Mouse (Mus musculus) thymus, postnatal 25 days (tissue): ENCODE measurements around the gene Tnfsf8.

Experiments
- DNase-seq: peaks from one replicate; pipeline ENCODE4 v3.0.0; 2022

Gene Tnfsf8

DNA sequence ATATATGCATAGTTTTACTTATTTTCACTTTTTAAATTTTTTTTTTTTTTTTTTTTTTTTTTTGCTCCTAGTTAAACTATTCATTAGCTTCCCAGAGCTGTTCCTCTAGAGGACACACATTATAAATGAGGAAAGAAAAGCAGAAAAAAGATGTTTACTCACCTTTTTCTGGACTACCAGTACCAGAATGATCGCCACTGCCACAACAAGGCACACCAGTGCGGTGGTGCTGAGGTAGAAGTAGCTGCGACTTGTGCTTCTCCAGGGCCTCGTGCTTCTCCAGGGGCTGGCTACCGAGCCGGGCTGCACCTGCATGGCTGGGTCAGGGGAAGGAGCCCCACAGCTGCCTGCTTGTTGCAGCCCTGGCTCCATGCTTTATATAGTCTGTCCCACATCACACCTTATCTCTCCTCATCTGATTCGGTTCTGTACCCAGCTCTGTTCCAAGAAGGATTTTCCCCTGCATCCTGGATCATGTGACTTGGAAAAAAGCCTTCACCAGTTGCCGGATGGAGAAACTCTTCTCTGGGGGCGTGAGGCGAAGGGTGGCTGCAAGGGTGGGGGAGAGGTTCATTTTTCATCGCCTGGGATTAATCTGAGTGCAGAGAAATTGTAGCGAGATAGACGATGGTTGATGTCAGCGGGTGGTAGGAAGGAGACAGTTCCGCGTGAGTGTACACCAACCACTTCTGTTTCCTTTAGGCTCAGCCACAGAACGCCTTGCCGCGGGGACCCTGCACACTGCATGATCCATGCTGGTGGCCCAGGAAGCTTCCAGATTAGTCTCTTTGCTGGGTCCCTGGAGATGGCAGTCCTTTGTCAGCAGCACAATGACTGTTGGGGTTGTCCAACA lies at the start of gene Tnfsf8:
Gene Tnfsf8 (minus strand): TSS at position 660 of the 853 bp plus-strand sequence.
- DNase-seq = peak; percentile 73

DNA sequence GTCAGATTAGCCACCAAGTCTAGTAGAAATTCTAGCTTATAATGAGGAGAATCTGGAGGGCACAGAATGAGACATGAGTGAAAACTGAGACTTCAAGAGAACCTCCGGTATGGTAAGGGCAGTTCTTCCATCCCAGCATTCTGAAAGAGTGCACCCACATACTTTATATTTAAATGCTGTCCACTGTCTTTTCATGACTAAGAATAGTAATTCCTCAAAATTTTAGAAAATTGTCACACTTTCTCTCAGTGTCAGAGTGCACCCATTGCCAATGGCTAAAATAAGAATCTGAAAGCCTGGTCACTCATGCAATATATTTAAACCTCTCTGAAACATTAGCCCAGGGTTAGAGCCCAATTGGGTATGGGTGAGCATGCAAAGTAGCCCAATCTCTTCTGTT lies 47.4 kb upstream of the Tnfsf8 start:
- DNase-seq = no peak

GRCm38 (mm10) chr4:63907473-63907872 lies 46.3 kb upstream of the Tnfsf8 start:
- no peak for DNase-seq

GRCm38 (mm10) chr4:63906050-63906449 lies 44.9 kb upstream of the Tnfsf8 start:
- DNase-seq = no peak

GRCm38 (mm10) chr4:63899081-63899523 lies 38.0 kb upstream of the Tnfsf8 start:
- DNase-seq = no peak

DNA sequence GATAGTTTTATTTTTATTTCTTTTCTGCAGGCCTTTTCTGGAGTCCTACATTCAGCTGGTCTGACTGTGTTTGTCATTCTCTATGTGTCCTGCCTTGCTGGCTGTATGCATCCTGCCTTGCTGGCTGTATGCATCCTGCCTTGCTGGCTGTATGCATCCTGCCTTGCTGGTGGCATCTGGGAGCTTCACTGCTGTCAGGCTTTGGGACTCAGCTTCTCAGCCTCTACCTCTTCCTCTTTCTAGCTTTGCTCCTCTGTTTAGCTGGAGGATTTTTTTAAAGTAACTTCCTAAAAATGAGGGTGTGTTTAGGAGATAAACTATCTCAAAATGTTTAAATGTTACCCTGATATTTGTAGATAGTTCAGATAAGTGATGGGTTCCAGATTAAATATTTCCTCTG lies 36.0 kb upstream of the Tnfsf8 start:
- DNase-seq = no peak

DNA sequence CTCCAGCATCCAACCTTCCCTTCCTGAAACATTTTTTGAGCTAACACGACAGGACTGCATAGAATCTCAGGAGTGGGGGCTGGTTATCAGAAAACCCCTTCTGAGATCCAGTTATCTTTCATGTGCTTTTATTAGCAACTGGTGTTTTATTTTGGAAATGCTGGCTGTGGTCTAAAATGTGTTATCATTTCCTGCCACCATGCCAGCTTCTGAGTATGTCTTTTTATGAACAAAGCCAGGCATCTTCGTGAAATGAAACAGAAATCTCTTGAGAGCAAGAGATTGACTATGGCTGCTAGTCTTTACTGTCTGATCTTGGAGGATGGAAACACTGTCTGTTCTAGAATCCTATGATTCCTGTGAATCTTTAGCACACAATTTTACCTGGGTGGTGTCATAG lies 25.0 kb upstream of the Tnfsf8 start:
- no peak for DNase-seq

DNA sequence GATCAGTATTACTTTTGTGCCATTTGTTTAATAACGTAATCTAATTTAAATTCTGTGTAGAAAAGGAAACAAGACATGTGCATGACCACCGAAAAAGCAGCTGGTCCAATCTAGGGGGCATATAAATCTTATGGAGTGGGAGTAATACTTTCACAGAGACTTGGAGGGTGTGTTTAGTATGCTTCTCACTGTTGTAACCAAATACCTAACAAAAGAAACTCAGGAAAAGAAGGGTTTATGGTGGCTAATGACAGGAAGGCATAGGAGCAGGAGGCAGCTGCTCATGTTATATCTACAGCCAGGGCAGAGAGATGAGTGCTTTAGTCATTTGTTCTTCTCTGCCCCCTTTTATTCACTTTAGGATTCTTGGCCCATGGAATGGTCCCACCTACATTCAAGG lies 15.6 kb upstream of the Tnfsf8 start:
- no peak for DNase-seq

- no peak for DNase-seq
These were observed 14.3 kb upstream of the Tnfsf8 start for GRCm38 (mm10) chr4:63875480-63875879.

DNA sequence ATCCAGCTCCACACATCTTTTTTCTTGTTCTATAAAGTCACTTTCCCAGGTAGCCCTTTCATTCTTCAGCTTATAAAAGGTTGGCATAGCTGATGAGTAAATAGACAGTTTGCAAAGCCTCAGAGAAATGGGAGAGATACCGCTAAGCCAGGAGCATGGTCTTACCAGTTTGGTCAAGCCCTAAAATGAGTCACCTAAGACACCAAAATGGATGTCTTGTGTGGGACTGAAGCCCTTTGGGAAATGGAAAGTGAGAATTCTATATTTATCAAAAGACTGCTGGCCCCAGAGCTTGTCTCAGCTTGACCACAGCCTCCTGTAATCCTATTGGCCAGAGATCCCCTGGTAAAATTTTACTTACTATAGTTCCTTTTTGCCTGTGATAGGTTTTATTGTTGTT lies 9.5 kb upstream of the Tnfsf8 start:
- no peak for DNase-seq

- no peak for DNase-seq
These were observed 7.6 kb upstream of the Tnfsf8 start for GRCm38 (mm10) chr4:63868770-63869169.

DNA sequence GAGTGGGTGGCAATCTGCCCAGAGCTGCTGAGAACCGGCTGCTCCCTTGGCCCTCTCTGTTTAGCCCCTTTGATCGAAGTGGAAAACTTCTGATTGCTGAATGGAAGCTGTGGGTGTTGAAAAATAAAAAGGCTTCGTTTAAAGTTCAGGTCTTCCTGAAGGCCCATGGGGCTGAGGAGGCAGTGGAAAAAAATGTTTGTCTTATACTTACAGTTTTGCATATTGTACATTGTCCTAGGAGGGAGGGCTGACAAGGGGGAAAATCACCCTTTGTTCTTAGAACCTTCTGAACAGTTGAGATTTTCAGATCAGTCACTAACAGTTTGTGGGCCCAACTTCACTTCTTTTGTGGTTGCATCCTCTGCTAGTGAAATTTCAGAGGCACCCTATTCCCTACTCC lies 1.8 kb upstream of the Tnfsf8 start:
- no peak for DNase-seq

GRCm38 (mm10) chr4:63862092-63862697 lies 1.0 kb upstream of the Tnfsf8 start:
- DNase-seq = no peak

GRCm38 (mm10) chr4:63860236-63860635 lies 911 bp downstream of the Tnfsf8 start:
- no peak for DNase-seq

- DNase-seq = peak; percentile 22
These were observed 1.4 kb downstream of the Tnfsf8 start for GRCm38 (mm10) chr4:63859785-63860203.

DNA sequence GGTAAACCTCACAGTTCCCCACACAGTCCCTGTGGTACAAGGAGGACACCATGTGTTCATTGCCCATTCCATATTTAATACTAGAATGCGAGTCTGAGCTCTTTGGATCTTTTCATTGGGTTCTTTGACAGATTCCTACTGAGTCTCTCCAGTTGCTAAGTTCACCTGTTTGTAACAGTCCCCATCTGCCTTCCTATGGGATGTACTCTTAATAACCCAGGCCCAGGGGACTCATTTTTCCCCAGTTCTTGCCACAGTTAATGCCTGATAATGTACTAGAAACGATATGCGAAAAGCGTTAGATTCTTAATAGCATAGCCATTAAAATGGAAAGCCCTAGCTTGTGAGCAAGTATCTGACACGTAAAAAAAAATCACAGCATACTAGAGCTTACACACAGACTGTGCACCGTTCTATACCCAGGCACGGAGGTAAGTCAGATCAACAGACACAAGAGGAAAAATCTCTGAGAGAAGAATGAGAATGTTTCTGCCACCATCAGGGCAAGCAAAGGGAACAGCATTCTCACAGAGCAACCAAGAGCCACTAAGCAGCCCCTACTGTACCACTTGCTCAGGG lies 2.4 kb downstream of the Tnfsf8 start:
- DNase-seq = no peak

- DNase-seq = no peak
These were observed 4.4 kb downstream of the Tnfsf8 start for GRCm38 (mm10) chr4:63856764-63857163.

DNA sequence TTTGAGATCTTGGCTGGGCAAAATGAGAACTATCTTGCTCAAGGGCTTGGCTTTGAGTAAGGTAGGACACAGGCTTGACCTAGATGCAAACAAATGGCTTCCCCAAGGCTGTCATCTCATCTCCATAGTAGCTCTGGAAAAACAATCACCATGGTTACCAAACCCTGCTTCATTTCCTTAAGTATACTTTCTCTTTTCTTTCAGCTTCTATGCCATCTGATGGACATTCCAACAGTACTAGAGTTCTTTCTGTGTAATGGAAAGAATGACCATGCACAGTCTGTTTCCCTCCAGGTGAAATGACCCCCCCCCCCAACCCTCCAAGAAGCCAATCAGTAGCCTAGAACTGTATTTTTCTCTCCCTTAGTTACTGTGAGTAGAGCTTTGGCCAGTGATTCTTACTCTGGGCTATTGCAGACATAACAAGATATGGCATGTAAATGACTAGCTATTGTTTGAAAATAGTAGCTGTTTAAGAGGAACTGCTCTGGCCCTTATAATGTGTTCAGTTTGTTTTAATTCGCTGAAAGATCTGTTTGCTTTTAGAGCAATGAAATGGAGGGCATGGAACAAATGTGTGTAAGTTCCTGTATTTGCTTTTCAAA lies 7.3 kb downstream of the Tnfsf8 start:
- DNase-seq = no peak

DNA sequence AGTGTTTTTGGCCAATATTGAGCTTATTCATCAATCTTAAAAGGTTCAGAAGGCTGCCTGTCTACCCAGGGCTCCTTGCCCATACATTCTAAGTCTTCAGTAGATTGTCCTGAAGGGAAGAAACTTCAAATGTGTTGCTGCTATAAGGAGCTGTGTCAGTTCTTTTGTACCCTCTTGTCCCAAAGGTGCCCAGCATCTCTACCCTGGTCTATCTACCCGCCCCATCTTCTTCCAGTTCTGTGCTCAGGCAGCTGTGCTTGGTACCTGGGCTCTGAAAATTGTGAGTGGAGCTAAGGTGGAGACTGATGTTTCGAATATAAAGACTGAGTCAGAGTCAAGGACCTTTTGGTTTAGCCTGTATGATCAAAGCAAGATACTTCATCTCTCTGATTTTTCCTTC lies 11.1 kb downstream of the Tnfsf8 start:
- no peak for DNase-seq

DNA sequence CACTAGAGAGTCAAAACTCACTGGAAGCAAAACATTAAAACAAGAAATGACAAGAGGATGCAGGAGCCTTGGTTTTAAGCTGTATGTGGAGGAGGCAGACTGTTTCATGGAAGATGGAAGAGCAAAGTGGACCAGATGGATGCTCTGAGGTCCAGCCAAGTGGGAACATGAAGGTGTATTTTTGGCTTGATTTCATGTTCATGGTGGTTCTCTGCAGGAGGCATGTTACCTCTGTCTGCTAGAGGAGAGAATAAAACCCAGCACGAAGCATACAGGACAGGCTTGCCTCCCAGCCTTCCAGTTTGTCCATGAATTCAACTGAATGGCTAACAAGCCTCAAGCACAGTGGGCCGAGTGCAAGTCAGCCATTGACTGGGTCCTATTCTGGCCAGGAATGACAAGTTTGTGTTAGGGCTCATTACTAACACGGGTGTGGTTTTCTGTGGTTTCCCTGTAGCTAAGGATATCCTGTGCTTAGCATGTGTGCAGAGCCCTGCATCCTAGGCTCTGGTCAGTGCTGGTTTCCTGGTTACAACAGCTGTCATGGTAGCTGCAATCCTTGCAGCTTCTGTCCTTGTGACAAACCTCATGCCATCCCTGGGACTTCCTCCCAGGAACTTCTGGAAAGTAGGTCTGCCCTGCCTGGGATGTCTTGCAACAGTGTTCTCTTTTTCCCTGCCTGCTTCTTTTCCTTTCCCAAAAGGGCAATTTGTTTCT lies 14.1 kb downstream of the Tnfsf8 start:
- no peak for DNase-seq

- DNase-seq = no peak
These were observed 15.4 kb downstream of the Tnfsf8 start for GRCm38 (mm10) chr4:63845760-63846159.

DNA sequence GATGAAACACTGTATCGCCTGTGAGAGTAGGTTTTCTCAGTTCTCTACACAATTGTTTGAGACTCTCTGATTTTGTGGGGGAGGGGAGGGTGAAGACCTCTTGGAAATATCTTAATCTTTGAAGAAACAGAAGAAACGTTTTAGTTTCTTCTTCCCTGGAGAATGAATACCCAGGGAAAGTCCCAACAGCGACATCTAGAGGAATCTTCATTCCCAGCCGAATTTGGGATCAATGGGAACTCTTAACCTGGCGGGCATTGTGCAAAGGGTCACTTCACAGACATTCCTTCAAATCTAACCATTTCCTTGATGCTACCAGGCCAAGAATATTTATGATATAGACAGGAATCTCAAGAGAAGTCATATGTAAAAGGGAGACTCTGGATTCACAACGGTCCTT lies 17.2 kb downstream of the Tnfsf8 start:
- no peak for DNase-seq

DNA sequence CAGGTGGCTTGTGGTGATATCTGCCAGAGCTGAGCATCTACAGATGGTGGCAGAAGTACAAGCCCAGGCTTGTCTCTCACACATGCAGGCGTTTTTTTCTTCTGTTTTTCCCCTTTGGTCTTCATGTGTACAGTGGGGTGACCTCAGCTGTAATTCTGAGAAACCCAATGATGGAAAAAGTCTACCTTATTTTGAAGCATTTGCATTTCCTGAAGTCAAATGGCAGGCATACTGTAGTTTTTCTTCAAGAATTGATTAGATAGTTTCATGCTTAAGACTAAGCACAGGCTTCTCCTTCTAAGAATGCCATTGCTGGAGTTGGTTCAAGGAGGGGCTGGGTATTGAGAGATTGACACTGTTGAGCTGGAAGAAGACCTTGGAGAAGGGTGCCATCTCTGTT lies 18.9 kb downstream of the Tnfsf8 start:
- no peak for DNase-seq
